Mouse (Mus musculus) brain, embryonic 14.5 days (tissue): ENCODE data around the gene Atp6v0a1.

Experiments used
- CTCF ChIP-seq: fragments of 200-500 bp; IDR thresholded peaks from 2 replicates; pipeline ENCODE4 v1.5.1; 2012; ENCODE audit warnings: inconsistent platforms, mild to moderate bottlenecking, moderate library complexity, borderline replicate concordance; ENCODE audit not compliant: insufficient read depth, insufficient read length; ENCODE audit errors: extremely low read depth
- POLR2A ChIP-seq: fragments of 200-500 bp; IDR thresholded peaks from 2 replicates; pipeline ENCODE4 v1.6.1; 2012; ENCODE audit warnings: mild to moderate bottlenecking, inconsistent platforms, borderline replicate concordance; ENCODE audit not compliant: poor library complexity, insufficient read depth, insufficient read length, severe bottlenecking; ENCODE audit errors: extremely low read depth

DNA sequence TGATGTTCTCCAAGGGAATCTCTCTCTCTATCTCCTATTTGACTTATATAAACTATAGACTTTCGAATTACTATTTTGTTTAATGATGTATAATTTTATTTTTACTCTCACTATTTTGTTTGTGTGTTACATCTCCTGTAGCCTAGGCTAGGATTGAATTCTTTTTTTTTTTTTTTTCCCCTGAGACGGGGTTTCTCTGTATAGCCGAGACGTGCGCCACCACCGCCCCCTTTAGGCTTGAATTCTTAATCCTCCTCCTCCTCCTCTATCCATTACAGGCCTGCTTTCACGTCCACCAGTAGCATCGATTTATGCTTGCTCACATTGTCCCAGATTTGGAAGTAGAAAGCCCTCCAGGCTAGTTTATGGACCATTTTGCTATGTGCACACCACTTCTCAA, 27.2 kb upstream of the Atp6v0a1 start:
- TF ChIP-seq CTCF (no peak), POLR2A (no peak)
